Mouse (Mus musculus) forebrain, postnatal 0 days (tissue): ENCODE measurements around the gene Xrcc3. TPM values are rescaled to one million over a fixed set of nuclear protein-coding genes. Genes with fewer than 3 reads are reported as not detected.

Experiments used
- ATAC-seq: fragments of 200-750 bp; cut with Nextera tagmentation; 2 replicates; pipeline ENCODE4 v1.8.0; 2017; ENCODE audit warnings: mild to moderate bottlenecking, moderate library complexity
- DNase-seq: peaks from one replicate; pipeline ENCODE4 v3.0.0-alpha.2; 2015
- H3K27ac ChIP-seq: fragments of 300-500 bp; sonication (generic); 2 replicates; pipeline ENCODE4 v1.5.1; 2014; ENCODE audit warnings: low read depth, mild to moderate bottlenecking, antibody characterized with exemption, low read length, moderate library complexity, mixed read lengths
- H3K27me3 ChIP-seq: fragments of 300-500 bp; sonication (generic); 2 replicates; pipeline ENCODE4 v1.6.1; 2014; ENCODE audit warnings: mild to moderate bottlenecking, low read length, mixed read lengths; ENCODE audit not compliant: insufficient read depth
- H3K36me3 ChIP-seq: fragments of 300-500 bp; sonication (generic); 2 replicates; pipeline ENCODE4 v1.6.1; 2014; ENCODE audit warnings: mild to moderate bottlenecking, moderate library complexity; ENCODE audit not compliant: insufficient read depth
- H3K4me1 ChIP-seq: fragments of 300-500 bp; sonication (generic); 2 replicates; pipeline ENCODE4 v1.6.1; 2014; ENCODE audit warnings: antibody characterized with exemption; ENCODE audit not compliant: insufficient read depth
- H3K4me2 ChIP-seq: fragments of 300-500 bp; sonication (generic); 2 replicates; pipeline ENCODE4 v1.6.1; 2014; ENCODE audit warnings: low read depth, mild to moderate bottlenecking, moderate library complexity
- H3K4me3 ChIP-seq: fragments of 300-500 bp; sonication (generic); 2 replicates; pipeline ENCODE4 v1.5.1; 2014; ENCODE audit warnings: low read depth, low read length, mixed read lengths
- H3K9ac ChIP-seq: fragments of 300-500 bp; sonication (generic); 2 replicates; pipeline ENCODE4 v1.6.1; 2014; ENCODE audit warnings: mild to moderate bottlenecking
- H3K9me3 ChIP-seq: fragments of 300-500 bp; sonication (generic); 2 replicates; pipeline ENCODE4 v1.6.1; 2016; ENCODE audit warnings: low read length
- CTCF ChIP-seq: sonication (generic); IDR thresholded peaks from 2 replicates; pipeline ENCODE4 v1.5.1; 2016; ENCODE audit warnings: antibody characterized with exemption, control low read depth, low read depth
- WGBS: fragments of 180-500 bp; shearing (Covaris S2); extraction: QIAGEN DNeasy Blood & Tissue Kit; methylation state at CpG from one replicate; pipeline ENCODE4 v1.1.7; 2014; 5-methylcytosine and 5-hydroxymethylcytosine counted together
- polyA plus RNA-seq: library from polyadenylated mRNA; unstranded; fragments of >200 nt; fragmentation: Nextera tagmentation; extraction: Ambion mirVana; gene quantifications from 2 replicates; pipeline ENCODE4 v1.2.1, GENCODE M21; 2015
- total RNA-seq: library from RNA; depleted of rRNA; stranded (reverse); fragments of >200 nt; gene quantifications from 2 replicates; pipeline ENCODE4 v1.2.3, GENCODE M21; 2014

Xrcc3 gene
- total and polyA plus RNA-seq, 2 experiments from 2014 or later = 2.5 to 3.5 TPM

DNA sequence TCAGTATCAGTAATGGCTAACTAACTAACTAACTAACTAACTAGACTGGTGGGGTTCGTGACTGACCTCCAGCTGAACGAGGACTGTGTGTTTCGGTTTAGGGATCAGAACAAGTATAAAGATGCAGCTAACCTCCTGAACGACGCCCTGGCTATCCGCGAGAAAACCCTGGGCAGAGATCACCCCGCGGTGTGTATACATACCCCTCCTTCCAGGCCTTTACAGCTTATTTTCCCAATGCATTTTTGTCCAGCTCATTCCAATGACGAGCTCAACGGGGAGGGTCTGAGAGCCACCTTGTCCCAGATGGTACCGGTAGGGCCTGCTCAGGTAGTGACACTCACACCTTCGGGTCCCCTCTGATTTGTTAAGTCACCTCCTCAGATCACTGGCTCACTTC, 35.8 kb downstream of the Xrcc3 start:
- Histone ChIP-seq H3K27ac (no peak overlapping the region), H3K4me1 (no peaks in the 10 kb centered on the region), H3K9me3 (no peaks in the 10 kb centered on the region), H3K27me3 (no peaks in the 10 kb centered on the region), H3K9ac (no peak overlapping the region), H3K4me3 (no peak overlapping the region), H3K4me2 (no peak overlapping the region), H3K36me3 (peaks cover 97% of the 10 kb centered on the region)
- TF ChIP-seq CTCF = no peak
- ATAC-seq = no peak
- no peak for DNase-seq
- 93% methylated on average over 13 of the region's 13 CpGs for WGBS

DNA sequence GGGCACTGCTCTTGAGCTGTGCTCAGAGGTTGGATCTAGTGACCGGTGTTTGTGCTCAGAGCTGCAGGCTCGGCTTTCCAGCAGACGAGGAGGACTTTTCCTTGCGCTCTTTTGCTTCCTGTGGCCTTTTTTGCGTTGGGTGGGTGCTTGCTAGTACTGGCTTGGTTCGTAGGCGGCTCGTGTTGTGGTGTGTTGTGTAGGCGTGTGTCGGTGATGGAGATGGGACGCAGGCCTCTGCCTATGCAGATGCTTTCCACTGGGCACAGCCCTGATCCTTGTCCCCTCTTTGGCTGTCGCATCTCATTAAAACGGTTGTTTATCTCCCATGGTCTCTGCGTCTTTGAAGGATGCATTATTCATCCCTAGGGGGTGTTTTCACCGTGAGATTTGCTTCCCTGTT, 38.8 kb downstream of the Xrcc3 start:
- ATAC-seq (no peak), DNase-seq (no peak)
- Histone ChIP-seq H3K4me1 (no peaks in the 10 kb centered on the region), H3K27me3 (no peaks in the 10 kb centered on the region), H3K4me3 (no peak overlapping the region), H3K36me3 (peaks cover 78% of the 10 kb centered on the region), H3K9me3 (no peaks in the 10 kb centered on the region), H3K4me2 (no peak overlapping the region), H3K27ac (no peak overlapping the region), H3K9ac (no peak overlapping the region)
- WGBS = 83% methylated on average over 15 of the region's 15 CpGs
- no peak for TF ChIP-seq CTCF

DNA sequence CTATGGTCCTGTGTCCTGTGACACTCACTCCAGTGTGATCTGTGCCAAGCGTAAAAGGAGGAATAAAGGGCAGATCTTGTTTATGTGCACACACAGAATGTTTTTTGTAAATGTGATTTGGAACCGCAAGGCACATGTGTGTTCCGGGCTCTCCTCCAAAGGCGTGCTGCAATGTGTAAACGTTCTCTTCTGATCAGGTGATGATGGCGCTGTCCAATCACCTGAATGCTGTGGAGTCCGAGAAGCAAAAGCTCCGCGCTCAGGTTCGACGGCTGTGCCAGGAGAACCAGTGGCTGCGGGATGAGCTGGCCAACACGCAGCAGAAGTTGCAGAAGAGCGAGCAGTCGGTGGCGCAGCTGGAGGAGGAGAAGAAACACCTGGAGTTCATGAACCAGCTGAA, 39.5 kb downstream of the Xrcc3 start:
- Histone ChIP-seq H3K36me3 (peaks cover 71% of the 10 kb centered on the region), H3K4me3 (no peak overlapping the region), H3K4me2 (no peak overlapping the region), H3K27me3 (no peaks in the 10 kb centered on the region), H3K27ac (no peak overlapping the region), H3K9me3 (no peaks in the 10 kb centered on the region), H3K4me1 (0 out of 2 replicates have a peak, but pooled peaks cover 4% of the 10 kb centered on the region), H3K9ac (no peak overlapping the region)
- ATAC-seq (no peak), DNase-seq (no peak)
- no peak for TF ChIP-seq CTCF
- WGBS = 94% methylated on average over 16 of the region's 16 CpGs

DNA sequence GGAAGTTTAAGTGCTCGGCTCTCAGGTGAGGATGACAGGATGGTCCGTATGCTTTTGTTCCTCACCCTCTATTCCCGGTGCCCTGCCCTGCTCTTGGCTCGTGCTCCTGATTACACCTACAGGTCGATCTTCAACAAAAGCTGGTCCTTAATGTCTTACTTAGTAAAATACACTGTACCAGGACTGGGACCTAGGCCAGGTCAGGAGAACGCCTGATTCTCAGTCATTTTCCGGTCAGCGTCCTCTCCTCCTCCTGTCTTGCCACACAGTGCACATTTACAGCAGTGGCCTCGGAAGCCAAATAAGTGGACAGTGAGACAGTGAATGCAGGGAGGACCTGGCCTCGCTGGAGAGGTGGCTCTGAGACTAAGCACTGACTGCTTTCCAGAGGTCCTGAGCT, 43.0 kb downstream of the Xrcc3 start:
- no peaks in the 10 kb centered on the region for H3K27me3 ChIP-seq
- H3K4me3 ChIP-seq = no peak overlapping the region
- no peaks in the 10 kb centered on the region for H3K9me3 ChIP-seq
- ATAC-seq (no peak), DNase-seq (no peak)
- no peak overlapping the region for H3K27ac ChIP-seq
- peaks cover 38% of the 10 kb centered on the region for H3K36me3 ChIP-seq
- TF ChIP-seq CTCF = no peak
- no peak overlapping the region for H3K4me2 ChIP-seq
- no peak overlapping the region for H3K9ac ChIP-seq
- 92% methylated on average over 10 of the region's 10 CpGs for WGBS
- H3K4me1 ChIP-seq = peaks cover 11% of the 10 kb centered on the region; the same call in 1 of the 2 replicates

DNA sequence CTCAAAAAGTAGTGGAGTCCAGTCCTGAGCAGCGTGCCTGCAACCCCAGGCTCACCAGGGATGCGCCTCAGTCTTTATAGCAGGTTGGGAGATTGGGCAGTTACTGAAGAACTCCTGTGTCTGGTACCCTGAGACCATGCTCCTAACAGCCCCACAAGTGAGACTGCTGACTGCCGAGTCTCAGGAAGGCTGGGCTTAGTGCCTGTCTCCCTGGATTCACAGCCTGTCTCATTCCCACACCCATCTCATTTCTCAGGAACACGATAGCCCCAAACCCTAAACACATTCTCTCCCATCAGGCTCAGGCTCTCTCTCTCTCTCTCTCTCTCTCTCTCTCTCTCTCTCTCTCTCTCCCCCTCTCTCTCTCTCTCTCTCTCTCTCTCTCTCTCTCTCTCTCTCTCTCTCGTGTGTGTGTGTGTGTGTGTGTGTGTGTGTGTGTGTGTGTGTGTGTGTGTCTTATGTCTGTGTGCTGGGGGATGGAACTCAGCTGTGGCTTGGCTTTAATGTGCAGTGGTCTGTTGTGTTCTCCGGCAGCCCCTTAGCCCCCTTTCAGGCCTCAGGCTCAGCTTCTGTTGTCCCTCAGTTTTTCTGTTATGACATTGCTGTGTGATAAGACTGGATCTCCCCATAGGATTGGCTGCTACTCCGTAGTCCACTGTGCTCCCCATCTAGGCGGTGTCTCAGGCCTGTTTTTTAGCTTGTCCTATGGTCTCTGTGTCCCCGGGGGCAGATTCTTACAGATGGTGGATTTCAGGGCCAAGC, 43.7 kb downstream of the Xrcc3 start:
- H3K27ac ChIP-seq = 0 out of 2 replicates have a peak overlapping the region, but pooled peaks have one; percentile 54
- DNase-seq (no peak), ATAC-seq (0 out of 2 replicates have a peak, but pooled peaks have one; percentile 14)
- H3K9ac ChIP-seq = no peak overlapping the region
- H3K27me3 ChIP-seq = no peaks in the 10 kb centered on the region
- peaks cover 31% of the 10 kb centered on the region for H3K36me3 ChIP-seq
- 57% methylated on average over 9 of the region's 9 CpGs for WGBS
- H3K4me1 ChIP-seq = peaks cover 11% of the 10 kb centered on the region; the same call in 1 of the 2 replicates
- H3K4me3 ChIP-seq = no peak overlapping the region
- H3K4me2 ChIP-seq = no peak overlapping the region
- TF ChIP-seq CTCF = no peak
- H3K9me3 ChIP-seq = no peaks in the 10 kb centered on the region

DNA sequence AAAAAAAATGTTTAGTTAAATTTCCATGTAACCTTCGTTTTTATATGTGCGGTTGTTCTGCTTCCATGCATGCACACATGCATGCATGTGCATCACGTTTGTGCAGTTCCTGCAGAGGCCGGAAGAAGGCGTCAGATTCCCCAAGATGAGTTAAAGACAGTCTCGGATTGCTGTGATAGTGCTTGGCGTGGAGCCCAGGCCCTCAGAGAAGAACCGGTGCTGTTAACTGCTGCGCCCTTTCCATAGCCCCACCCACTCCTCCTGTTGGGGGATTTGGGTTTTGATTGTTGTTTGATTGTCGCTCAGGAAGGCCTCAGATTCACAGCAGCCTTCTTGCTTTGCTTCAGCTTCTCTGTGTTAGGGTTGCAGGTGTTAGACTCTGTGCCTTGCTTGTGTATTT, 44.4 kb downstream of the Xrcc3 start:
- no peak overlapping the region for H3K4me2 ChIP-seq
- no peak overlapping the region for H3K9ac ChIP-seq
- DNase-seq = peak; percentile 71
- H3K36me3 ChIP-seq = peaks cover 24% of the 10 kb centered on the region
- no peaks in the 10 kb centered on the region for H3K27me3 ChIP-seq
- WGBS = 24% methylated on average over 10 of the region's 10 CpGs
- H3K27ac ChIP-seq = 0 out of 2 replicates have a peak overlapping the region, but pooled peaks have one; percentile 54
- TF ChIP-seq CTCF = peak; percentile 53
- H3K4me3 ChIP-seq = no peak overlapping the region
- peak; percentile 77 for ATAC-seq
- H3K9me3 ChIP-seq = no peaks in the 10 kb centered on the region
- H3K4me1 ChIP-seq = peaks cover 11% of the 10 kb centered on the region; the same call in 1 of the 2 replicates

DNA sequence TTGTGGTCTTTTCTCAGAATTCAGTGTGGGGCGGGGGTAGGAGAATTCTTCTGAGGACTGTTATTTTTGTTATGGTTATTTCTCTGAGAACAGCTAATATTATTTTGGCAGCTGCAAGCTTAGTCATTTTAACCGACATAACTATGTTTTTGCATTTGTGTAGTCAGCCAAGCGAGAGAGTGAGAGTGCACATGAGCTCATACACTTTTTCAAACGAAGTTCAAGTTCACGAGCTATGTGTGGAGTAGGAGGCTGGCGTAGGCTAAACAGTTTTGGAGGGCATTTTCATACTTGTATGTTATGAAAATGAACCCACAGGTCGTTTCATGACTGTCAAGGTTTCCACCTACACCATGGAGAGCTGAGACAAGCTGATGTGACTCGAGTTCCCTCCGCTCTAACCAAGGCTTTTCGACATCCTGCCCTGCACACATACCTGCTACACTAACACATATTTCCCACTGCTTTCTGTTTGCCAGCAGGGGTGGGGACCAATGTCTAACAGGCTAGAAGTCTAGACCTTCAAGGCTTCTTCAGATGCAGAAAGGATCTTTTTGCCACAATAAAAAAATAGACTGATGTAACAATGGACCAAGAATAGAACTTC, 45.2 kb downstream of the Xrcc3 start:
- Histone ChIP-seq H3K4me3 (no peak overlapping the region), H3K4me2 (no peak overlapping the region), H3K27me3 (no peaks in the 10 kb centered on the region), H3K9ac (no peak overlapping the region), H3K27ac (no peak overlapping the region), H3K36me3 (peaks cover 18% of the 10 kb centered on the region), H3K4me1 (peaks cover 11% of the 10 kb centered on the region; the same call in 1 of the 2 replicates), H3K9me3 (no peaks in the 10 kb centered on the region)
- no peak for TF ChIP-seq CTCF
- WGBS = 87% methylated on average over 10 of the region's 10 CpGs
- DNase-seq (no peak), ATAC-seq (no peak)
